Mouse (Mus musculus): Measurements from ENCODE around the gene 0610030E20Rik. TPM values are rescaled to one million over a fixed set of nuclear protein-coding genes. Genes with fewer than 3 reads are reported as not detected.

0610030E20Rik gene
- polyA plus RNA-seq (2014; fragmentation: Nextera tagmentation; extraction: Ambion mirVana), result 20.2 and 20.6 TPM in 2 replicates

DNA sequence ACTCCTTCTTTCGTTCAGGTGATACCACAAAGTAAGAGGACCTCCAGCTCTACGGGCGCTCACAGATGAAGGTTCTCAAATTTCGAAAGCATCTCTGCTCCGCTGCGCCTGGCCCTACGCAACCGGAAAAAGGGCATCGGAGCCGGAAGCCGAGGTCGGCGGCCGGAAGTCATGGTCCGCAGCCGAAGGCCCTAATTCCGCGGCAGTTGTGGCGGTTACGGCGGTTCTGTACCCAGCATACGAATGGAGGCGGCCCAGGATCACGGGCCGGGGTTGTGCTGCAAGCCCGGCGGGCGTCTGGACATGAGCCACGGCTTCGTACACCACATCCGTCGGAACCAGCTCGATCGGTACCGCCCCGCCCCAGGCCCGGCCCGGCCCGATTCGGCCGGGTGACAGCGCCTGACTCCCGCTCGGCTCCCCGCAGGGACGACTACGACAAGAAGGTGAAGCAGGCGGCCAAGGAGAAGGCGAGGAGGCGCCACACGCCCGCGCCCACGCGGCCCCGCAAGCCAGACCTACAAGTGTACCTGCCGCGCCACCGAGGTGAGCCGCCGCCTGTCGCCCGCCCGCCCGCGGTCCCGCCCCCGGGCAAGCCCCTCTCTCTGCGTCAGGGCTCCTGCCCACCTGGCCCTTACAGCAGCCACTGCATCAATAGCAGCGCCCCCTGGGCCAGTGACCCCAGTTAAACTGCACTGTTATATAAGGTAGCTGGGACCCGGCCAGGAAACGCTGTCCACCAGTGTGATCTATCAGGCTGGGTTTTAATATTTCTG is at the start of gene 0610030E20Rik:
Gene 0610030E20Rik (plus strand): TSS at position 152 of the 776 bp plus-strand sequence.
- under 1% methylated on average over 66 of the region's 72 CpGs for WGBS
- Histone ChIP-seq H3K9me3 (ENCODE audit: control insufficient read depth, low read length) (no peaks in the 10 kb centered on the region), H3K27ac (replicated peaks; ENCODE audit: low read depth, low read length) (peak within 1 kb of the TSS; percentile 80), H3K27me3 (ENCODE audit: control insufficient read depth, insufficient read depth, low read length) (no peaks in the 10 kb centered on the region), H3K4me3 (ENCODE audit: low read depth, low read length) (peak within 1 kb of the TSS; percentile 71), H3K4me1 (ENCODE audit: control insufficient read depth, insufficient read depth, low read length) (peaks cover 9% of the 10 kb centered on the region; the same call in 1 of the 2 replicates), H3K4me2 (ENCODE audit: low read depth, severe bottlenecking) (peak within 1 kb of the TSS; percentile 64), H3K9ac (ENCODE audit: low read length) (peak within 1 kb of the TSS; percentile 82), H3K36me3 (ENCODE audit: control insufficient read depth, insufficient read depth, low read length) (peaks cover 6% of the 10 kb centered on the region)
- DNase-seq (ENCODE audit: low spot score) (peak; percentile 86), ATAC-seq (ENCODE audit: insufficient number of reproducible peaks, low FRiP score, low TSS enrichment, low read depth) (peak; percentile 64)

- no peak overlapping the region for H3K9ac ChIP-seq (ENCODE audit: low read length)
- WGBS, result 86% methylated on average over 3 of the region's 3 CpGs
- no peak for DNase-seq (ENCODE audit: low spot score)
- no peak overlapping the region for H3K4me2 ChIP-seq (ENCODE audit: low read depth, severe bottlenecking)
- no peak for ATAC-seq (ENCODE audit: insufficient number of reproducible peaks, low FRiP score, low TSS enrichment, low read depth)
- H3K4me1 ChIP-seq (ENCODE audit: control insufficient read depth, insufficient read depth, low read length), result no peaks in the 10 kb centered on the region
- H3K4me3 ChIP-seq (ENCODE audit: low read depth, low read length), result no peak overlapping the region
- no peaks in the 10 kb centered on the region for H3K9me3 ChIP-seq (ENCODE audit: control insufficient read depth, low read length)
- no peak overlapping the region for H3K27ac ChIP-seq (replicated peaks; ENCODE audit: low read depth, low read length)
- H3K27me3 ChIP-seq (ENCODE audit: control insufficient read depth, insufficient read depth, low read length), result no peaks in the 10 kb centered on the region
- H3K36me3 ChIP-seq (ENCODE audit: control insufficient read depth, insufficient read depth, low read length), result no peaks in the 10 kb centered on the region
These were observed 49.3 kb upstream of the 0610030E20Rik start for GRCm38 (mm10) chr6:72297825-72298224.

DNA sequence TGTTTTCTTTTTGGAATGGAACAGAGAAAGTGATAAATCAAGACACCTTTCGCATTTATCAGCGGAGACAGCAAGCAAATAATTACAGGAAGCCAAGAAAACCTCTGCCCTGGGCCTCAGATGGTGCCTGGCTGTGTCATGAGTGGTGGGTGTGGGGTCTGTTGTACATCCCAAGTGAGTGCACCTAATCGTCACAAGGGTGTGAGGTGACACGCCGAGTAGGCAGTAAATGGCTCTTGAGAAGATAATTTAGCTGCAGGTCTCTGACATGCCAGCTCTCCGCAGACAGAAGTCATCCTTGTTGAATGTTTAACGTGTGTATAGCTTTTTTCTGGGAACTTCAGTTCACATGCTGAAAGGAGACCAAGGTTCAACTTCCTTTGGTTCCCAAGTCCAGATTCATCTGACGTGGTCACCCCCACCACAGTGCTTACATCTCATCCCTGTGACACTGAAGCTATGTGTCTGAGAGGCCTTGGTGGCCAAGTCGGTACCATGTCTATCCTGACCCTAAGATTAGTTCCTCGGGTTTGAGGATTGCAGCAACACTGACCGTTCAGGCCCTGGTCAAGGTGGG is 44.7 kb upstream of the 0610030E20Rik start:
- no peak for DNase-seq (ENCODE audit: low spot score)
- no peak overlapping the region for H3K4me3 ChIP-seq (ENCODE audit: low read depth, low read length)

DNA sequence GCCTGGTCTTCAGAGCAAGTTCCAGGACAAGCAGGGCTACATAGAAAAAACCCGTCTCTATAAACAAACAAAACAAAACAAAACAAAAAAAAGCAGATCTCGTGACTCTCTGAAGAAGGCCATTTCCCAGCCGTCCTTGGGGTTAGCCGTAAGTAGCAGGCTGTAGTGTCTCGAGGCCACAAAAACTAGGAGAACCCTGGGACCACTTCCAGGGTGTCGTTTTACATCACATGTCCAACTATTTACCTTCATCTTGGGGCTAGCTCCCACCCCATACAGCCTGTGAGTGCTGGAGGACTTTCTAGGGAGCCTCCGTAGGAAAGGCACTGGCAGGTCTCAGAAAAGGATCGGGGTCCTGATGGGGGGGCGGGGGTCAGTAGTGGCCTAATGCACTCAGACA is 43.6 kb upstream of the 0610030E20Rik start:
- Histone ChIP-seq H3K4me2 (ENCODE audit: low read depth, severe bottlenecking) (no peak overlapping the region), H3K9me3 (ENCODE audit: control insufficient read depth, low read length) (no peaks in the 10 kb centered on the region), H3K4me1 (ENCODE audit: control insufficient read depth, insufficient read depth, low read length) (0 out of 2 replicates have a peak, but pooled peaks cover 5% of the 10 kb centered on the region), H3K9ac (ENCODE audit: low read length) (no peak overlapping the region), H3K4me3 (ENCODE audit: low read depth, low read length) (no peak overlapping the region), H3K36me3 (ENCODE audit: control insufficient read depth, insufficient read depth, low read length) (no peaks in the 10 kb centered on the region), H3K27ac (replicated peaks; ENCODE audit: low read depth, low read length) (no peak overlapping the region), H3K27me3 (ENCODE audit: control insufficient read depth, insufficient read depth, low read length) (no peaks in the 10 kb centered on the region)
- DNase-seq (ENCODE audit: low spot score) (no peak), ATAC-seq (ENCODE audit: insufficient number of reproducible peaks, low FRiP score, low TSS enrichment, low read depth) (no peak)
- 36% methylated on average over 9 of the region's 9 CpGs for WGBS

More for the DNA sequence above, 44.7 kb upstream of the 0610030E20Rik start:
- Histone ChIP-seq H3K36me3 (ENCODE audit: control insufficient read depth, insufficient read depth, low read length) (no peaks in the 10 kb centered on the region), H3K4me2 (ENCODE audit: low read depth, severe bottlenecking) (no peak overlapping the region), H3K9ac (ENCODE audit: low read length) (no peak overlapping the region), H3K9me3 (ENCODE audit: control insufficient read depth, low read length) (no peaks in the 10 kb centered on the region), H3K4me1 (ENCODE audit: control insufficient read depth, insufficient read depth, low read length) (0 out of 2 replicates have a peak, but pooled peaks cover 5% of the 10 kb centered on the region), H3K27ac (replicated peaks; ENCODE audit: low read depth, low read length) (no peak overlapping the region), H3K27me3 (ENCODE audit: control insufficient read depth, insufficient read depth, low read length) (no peaks in the 10 kb centered on the region)
- WGBS, result 80% methylated on average over 11 of the region's 11 CpGs
- ATAC-seq (ENCODE audit: insufficient number of reproducible peaks, low FRiP score, low TSS enrichment, low read depth), result no peak

- no peak for DNase-seq (ENCODE audit: low spot score)
- 91% methylated on average over 3 of the region's 3 CpGs for WGBS
- no peak overlapping the region for H3K4me3 ChIP-seq (ENCODE audit: low read depth, low read length)
- no peaks in the 10 kb centered on the region for H3K4me1 ChIP-seq (ENCODE audit: control insufficient read depth, insufficient read depth, low read length)
- no peak overlapping the region for H3K9ac ChIP-seq (ENCODE audit: low read length)
- no peaks in the 10 kb centered on the region for H3K27me3 ChIP-seq (ENCODE audit: control insufficient read depth, insufficient read depth, low read length)
- H3K36me3 ChIP-seq (ENCODE audit: control insufficient read depth, insufficient read depth, low read length), result no peaks in the 10 kb centered on the region; the same call in 1 of the 2 replicates
- no peaks in the 10 kb centered on the region for H3K9me3 ChIP-seq (ENCODE audit: control insufficient read depth, low read length)
- H3K27ac ChIP-seq (replicated peaks; ENCODE audit: low read depth, low read length), result no peak overlapping the region
- H3K4me2 ChIP-seq (ENCODE audit: low read depth, severe bottlenecking), result no peak overlapping the region
- no peak for ATAC-seq (ENCODE audit: insufficient number of reproducible peaks, low FRiP score, low TSS enrichment, low read depth)
These were observed 34.9 kb upstream of the 0610030E20Rik start for GRCm38 (mm10) chr6:72312198-72312597.

DNA sequence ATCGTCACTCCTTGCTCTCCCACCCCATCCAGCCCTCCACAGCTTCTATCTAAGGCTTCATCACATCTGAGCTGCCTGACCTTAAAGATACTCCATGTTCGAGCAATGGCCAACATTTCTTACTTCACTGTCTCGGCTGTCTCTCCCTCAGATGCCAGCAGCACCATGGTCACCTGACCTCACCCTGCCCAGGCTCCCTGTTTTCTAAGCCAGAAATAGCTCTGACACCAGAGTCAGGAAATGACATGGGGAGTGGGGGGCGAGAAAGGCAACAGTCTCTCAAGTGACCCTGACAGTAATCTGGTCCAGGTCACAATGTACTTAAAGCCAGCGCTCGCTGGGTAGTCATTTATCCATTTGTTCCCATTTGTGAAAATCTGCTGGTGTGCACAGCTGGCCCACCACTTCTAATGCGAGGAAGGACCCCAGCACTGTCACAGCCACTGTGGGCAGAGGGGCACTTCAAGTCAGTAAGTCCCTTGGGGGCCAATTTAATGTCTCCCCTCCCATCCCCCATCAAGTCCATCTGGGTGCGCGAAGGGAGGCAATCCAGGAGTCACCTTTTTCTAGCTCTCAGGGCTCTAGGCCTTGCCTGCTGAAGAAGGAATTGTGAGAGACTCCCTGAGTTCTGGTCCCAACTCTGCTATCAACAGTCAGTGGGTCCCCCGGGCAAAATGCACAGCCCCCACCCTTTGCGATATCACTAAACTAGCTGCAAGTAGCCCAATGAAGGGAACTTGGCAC is 33.8 kb upstream of the 0610030E20Rik start:
- no peak overlapping the region for H3K4me2 ChIP-seq (ENCODE audit: low read depth, severe bottlenecking)
- DNase-seq (ENCODE audit: low spot score) (no peak), ATAC-seq (ENCODE audit: insufficient number of reproducible peaks, low FRiP score, low TSS enrichment, low read depth) (no peak)
- no peak overlapping the region for H3K27ac ChIP-seq (replicated peaks; ENCODE audit: low read depth, low read length)
- H3K36me3 ChIP-seq (ENCODE audit: control insufficient read depth, insufficient read depth, low read length), result peaks cover 5% of the 10 kb centered on the region; the same call in 1 of the 2 replicates
- H3K4me1 ChIP-seq (ENCODE audit: control insufficient read depth, insufficient read depth, low read length), result no peaks in the 10 kb centered on the region
- no peak overlapping the region for H3K9ac ChIP-seq (ENCODE audit: low read length)
- H3K4me3 ChIP-seq (ENCODE audit: low read depth, low read length), result no peak overlapping the region
- H3K27me3 ChIP-seq (ENCODE audit: control insufficient read depth, insufficient read depth, low read length), result no peaks in the 10 kb centered on the region
- 94% methylated on average over 11 of the region's 11 CpGs for WGBS
- H3K9me3 ChIP-seq (ENCODE audit: control insufficient read depth, low read length), result no peaks in the 10 kb centered on the region

DNA sequence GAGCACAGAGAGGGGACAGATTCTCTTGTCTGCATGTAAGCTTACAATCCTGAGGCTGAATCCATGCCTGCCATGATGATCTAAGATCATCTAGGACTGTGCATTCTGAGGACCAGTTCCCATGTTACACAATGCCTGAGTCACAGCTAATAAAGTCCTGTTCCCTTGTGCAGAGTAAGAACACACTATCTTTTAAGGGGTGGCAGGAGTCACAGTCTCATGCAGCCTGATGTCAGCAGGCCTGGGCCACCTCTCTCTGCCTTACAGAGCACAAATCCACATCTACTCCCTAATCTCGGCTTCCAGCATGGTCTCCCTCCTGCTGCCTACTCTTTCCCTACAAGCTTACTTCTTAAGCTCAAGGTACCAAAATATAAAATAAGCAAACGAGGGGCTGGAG is 31.7 kb upstream of the 0610030E20Rik start:
- no peak overlapping the region for H3K4me2 ChIP-seq (ENCODE audit: low read depth, severe bottlenecking)
- H3K4me3 ChIP-seq (ENCODE audit: low read depth, low read length), result no peak overlapping the region
- no peak overlapping the region for H3K9ac ChIP-seq (ENCODE audit: low read length)
- no peaks in the 10 kb centered on the region for H3K9me3 ChIP-seq (ENCODE audit: control insufficient read depth, low read length)
- no peaks in the 10 kb centered on the region for H3K4me1 ChIP-seq (ENCODE audit: control insufficient read depth, insufficient read depth, low read length)
- ATAC-seq (ENCODE audit: insufficient number of reproducible peaks, low FRiP score, low TSS enrichment, low read depth) (no peak), DNase-seq (ENCODE audit: low spot score) (no peak)
- H3K27me3 ChIP-seq (ENCODE audit: control insufficient read depth, insufficient read depth, low read length), result no peaks in the 10 kb centered on the region
- H3K36me3 ChIP-seq (ENCODE audit: control insufficient read depth, insufficient read depth, low read length), result peaks cover 9% of the 10 kb centered on the region
- no peak overlapping the region for H3K27ac ChIP-seq (replicated peaks; ENCODE audit: low read depth, low read length)
- WGBS, result 89% methylated on average over 2 of the region's 2 CpGs

GRCm38 (mm10) chr6:72316044-72316443 is 31.1 kb upstream of the 0610030E20Rik start:
- H3K4me2 ChIP-seq (ENCODE audit: low read depth, severe bottlenecking), result no peak overlapping the region
- no peak overlapping the region for H3K27ac ChIP-seq (replicated peaks; ENCODE audit: low read depth, low read length)
- DNase-seq (ENCODE audit: low spot score) (no peak), ATAC-seq (ENCODE audit: insufficient number of reproducible peaks, low FRiP score, low TSS enrichment, low read depth) (no peak)
- H3K9me3 ChIP-seq (ENCODE audit: control insufficient read depth, low read length), result no peaks in the 10 kb centered on the region
- H3K9ac ChIP-seq (ENCODE audit: low read length), result no peak overlapping the region
- no peaks in the 10 kb centered on the region for H3K27me3 ChIP-seq (ENCODE audit: control insufficient read depth, insufficient read depth, low read length)
- peaks cover 14% of the 10 kb centered on the region for H3K36me3 ChIP-seq (ENCODE audit: control insufficient read depth, insufficient read depth, low read length)
- no peak overlapping the region for H3K4me3 ChIP-seq (ENCODE audit: low read depth, low read length)
- no peaks in the 10 kb centered on the region for H3K4me1 ChIP-seq (ENCODE audit: control insufficient read depth, insufficient read depth, low read length)
- WGBS, result 77% methylated on average over 1 of the region's 1 CpGs

Measured in limb, embryonic 11.5 days (tissue).